Mouse (Mus musculus) heart, embryonic 14.5 days (tissue): ENCODE results near the gene Trappc10. TPM values are rescaled to one million over a fixed set of nuclear protein-coding genes. Genes with fewer than 3 reads are reported as not detected.

ENCODE experiments used
- ATAC-seq: fragments of 200-750 bp; cut with Nextera tagmentation; 2 replicates; pipeline ENCODE4 v1.8.0; 2017; ENCODE audit warnings: low read depth, moderate TSS enrichment; ENCODE audit not compliant: insufficient number of reproducible peaks, insufficient read depth, low FRiP score
- H3K27ac ChIP-seq, 2 experiments: fragments of 200-500 bp in 1 of 2; fragments of 300-500 bp in 1 of 2; sonication (generic) in 1 of 2; replicated peaks in 1 of 2; 2 replicates each; pipeline ENCODE4 v1.5.1; 2012 to 2014; ENCODE audit warnings: low read depth in 2 of 2, low read length in 2 of 2, control low read depth in 1 of 2, mild to moderate bottlenecking in 1 of 2, mixed read lengths in 1 of 2; ENCODE audit not compliant: control insufficient read depth in 1 of 2, insufficient read depth in 1 of 2
- H3K27me3 ChIP-seq: fragments of 300-500 bp; sonication (generic); 2 replicates; pipeline ENCODE4 v1.6.1; 2014; ENCODE audit warnings: mild to moderate bottlenecking, low read length, control low read depth; ENCODE audit not compliant: control insufficient read depth, insufficient read depth
- H3K36me3 ChIP-seq: fragments of 300-500 bp; sonication (generic); 2 replicates; pipeline ENCODE4 v1.6.1; 2014; ENCODE audit warnings: mild to moderate bottlenecking, control low read depth, low read length, mixed read lengths; ENCODE audit not compliant: control insufficient read depth, insufficient read depth
- H3K4me1 ChIP-seq, 2 experiments: fragments of 200-500 bp in 1 of 2; fragments of 300-500 bp in 1 of 2; sonication (generic) in 1 of 2; 2 replicates each; pipeline ENCODE4 v1.6.1; 2012 to 2014; ENCODE audit warnings: low read length in 2 of 2, control low read depth in 1 of 2, mixed read lengths in 1 of 2; ENCODE audit not compliant: control insufficient read depth in 2 of 2, insufficient read depth in 2 of 2
- H3K4me2 ChIP-seq: fragments of 300-500 bp; sonication (generic); 2 replicates; pipeline ENCODE4 v1.6.1; 2014; ENCODE audit warnings: mild to moderate bottlenecking, low read length
- H3K4me3 ChIP-seq, 2 experiments: fragments of 200-500 bp in 1 of 2; fragments of 300-500 bp in 1 of 2; sonication (generic) in 1 of 2; 2 replicates each; pipeline ENCODE4 v1.5.1; 2012 to 2014; ENCODE audit warnings: low read length in 2 of 2, mild to moderate bottlenecking in 2 of 2, control low read depth in 1 of 2, low read depth in 1 of 2, moderate library complexity in 1 of 2; ENCODE audit not compliant: control insufficient read depth in 1 of 2, insufficient read depth in 1 of 2
- H3K9ac ChIP-seq: fragments of 300-500 bp; sonication (generic); 2 replicates; pipeline ENCODE4 v1.6.1; 2014; ENCODE audit warnings: mild to moderate bottlenecking, low read length
- H3K9me3 ChIP-seq: fragments of 300-500 bp; sonication (generic); 2 replicates; pipeline ENCODE4 v1.6.1; 2016; ENCODE audit warnings: low read length, control low read depth; ENCODE audit not compliant: control insufficient read depth
- WGBS: fragments of 180-500 bp; shearing (Covaris S2); extraction: QIAGEN DNeasy Blood & Tissue Kit; methylation state at CpG from one replicate; pipeline ENCODE4 v1.1.7; 2014; 5-methylcytosine and 5-hydroxymethylcytosine counted together
- polyA plus RNA-seq: library from polyadenylated mRNA; unstranded; fragments of >200 nt; fragmentation: Nextera tagmentation; extraction: Ambion mirVana; gene quantifications from 2 replicates; pipeline ENCODE4 v1.2.1, GENCODE M21; 2014

Gene Trappc10
- polyA plus RNA-seq, 1 experiment from 2014 or later: 19.0 TPM

DNA sequence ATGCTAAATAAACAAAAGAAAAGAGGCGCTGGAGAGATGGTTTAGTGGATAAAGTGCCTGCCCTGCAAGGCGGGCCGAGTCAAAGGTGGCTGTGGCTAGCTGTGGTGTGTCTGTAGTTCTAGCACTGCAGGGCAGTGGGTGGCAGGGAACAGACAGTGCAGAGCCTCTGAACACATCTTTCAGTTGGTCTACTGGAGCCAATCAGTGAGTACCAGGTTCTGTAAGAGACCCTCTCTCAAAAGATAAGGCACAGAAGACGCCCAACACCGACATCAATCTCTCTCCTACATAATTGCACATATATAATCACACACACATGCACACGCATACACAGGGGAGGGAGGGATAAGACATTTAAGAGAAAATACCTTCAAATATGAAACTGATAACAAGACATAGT, 6.6 kb downstream of the Trappc10 start:
- no peak overlapping the region for H3K4me2 ChIP-seq
- no peaks in the 10 kb centered on the region for H3K9me3 ChIP-seq
- H3K27ac ChIP-seq: no peak overlapping the region
- ATAC-seq: no peak
- H3K9ac ChIP-seq: no peak overlapping the region
- H3K36me3 ChIP-seq: 0 out of 2 replicates have a peak, but pooled peaks cover 5% of the 10 kb centered on the region
- no peaks in the 10 kb centered on the region for H3K4me1 ChIP-seq
- no peaks in the 10 kb centered on the region for H3K27me3 ChIP-seq
- no peak overlapping the region for H3K4me3 ChIP-seq
- 87% methylated on average over 6 of the region's 6 CpGs for WGBS

DNA sequence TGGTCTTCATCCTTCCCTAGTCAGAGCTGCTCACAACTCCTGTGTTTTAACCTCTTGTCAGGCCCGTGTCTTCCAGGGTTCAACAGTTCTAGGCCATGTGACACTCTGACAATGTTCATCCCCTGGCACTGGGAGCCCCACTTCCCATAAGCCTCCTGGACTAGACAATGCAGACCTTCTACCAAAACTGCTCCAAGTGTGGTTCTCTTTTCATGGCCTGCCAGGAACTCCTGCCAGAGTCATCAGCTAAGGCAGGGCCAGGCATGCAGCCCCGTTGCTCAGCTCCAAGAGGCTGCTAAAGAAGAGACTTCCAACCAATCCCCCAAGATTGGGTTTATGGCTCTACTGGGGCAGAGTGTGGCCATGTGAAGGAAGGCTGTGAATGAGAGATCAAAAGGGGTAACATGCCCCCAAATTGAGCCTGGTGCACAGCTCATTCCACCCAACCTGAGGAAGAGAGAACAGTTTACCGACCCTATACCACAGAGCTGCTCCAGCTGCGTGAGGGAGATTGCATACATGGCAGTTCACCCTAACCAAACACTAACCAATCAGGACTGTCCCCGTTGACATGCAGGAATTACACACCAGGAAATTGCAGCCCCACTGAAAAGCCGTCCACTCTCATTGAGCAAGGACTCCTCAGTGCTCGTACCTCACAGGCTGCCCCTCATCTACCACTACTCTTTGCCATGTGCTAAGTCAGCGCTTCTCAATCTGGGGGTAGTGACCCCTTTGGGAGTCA, 7.4 kb downstream of the Trappc10 start:
- H3K27me3 ChIP-seq: no peaks in the 10 kb centered on the region
- H3K4me3 ChIP-seq: no peak overlapping the region
- WGBS: 80% methylated on average over 8 of the region's 8 CpGs
- no peak overlapping the region for H3K27ac ChIP-seq
- H3K4me2 ChIP-seq: no peak overlapping the region
- H3K36me3 ChIP-seq: 0 out of 2 replicates have a peak, but pooled peaks cover 5% of the 10 kb centered on the region
- H3K4me1 ChIP-seq: no peaks in the 10 kb centered on the region
- H3K9me3 ChIP-seq: no peaks in the 10 kb centered on the region
- no peak for ATAC-seq
- H3K9ac ChIP-seq: no peak overlapping the region

- 75% methylated on average over 6 of the region's 6 CpGs for WGBS
- Histone ChIP-seq H3K27ac (no peak overlapping the region), H3K36me3 (peaks cover 23% of the 10 kb centered on the region), H3K4me3 (no peak overlapping the region), H3K4me2 (no peak overlapping the region), H3K27me3 (no peaks in the 10 kb centered on the region), H3K4me1 (no peaks in the 10 kb centered on the region), H3K9ac (no peak overlapping the region), H3K9me3 (no peaks in the 10 kb centered on the region)
- no peak for ATAC-seq
These were observed 10.7 kb downstream of the Trappc10 start for GRCm38 (mm10) chr10:78233756-78234155.

GRCm38 (mm10) chr10:78233161-78233560, 11.3 kb downstream of the Trappc10 start:
- Histone ChIP-seq H3K9me3 (no peaks in the 10 kb centered on the region), H3K4me1 (no peaks in the 10 kb centered on the region), H3K9ac (no peak overlapping the region), H3K4me3 (no peak overlapping the region), H3K27me3 (no peaks in the 10 kb centered on the region), H3K4me2 (no peak overlapping the region), H3K27ac (no peak overlapping the region), H3K36me3 (peaks cover 25% of the 10 kb centered on the region)
- ATAC-seq: no peak
- 90% methylated on average over 5 of the region's 5 CpGs for WGBS

GRCm38 (mm10) chr10:78232301-78232980, 12.0 kb downstream of the Trappc10 start:
- no peak overlapping the region for H3K27ac ChIP-seq
- no peaks in the 10 kb centered on the region for H3K4me1 ChIP-seq
- H3K4me2 ChIP-seq: no peak overlapping the region
- no peak overlapping the region for H3K4me3 ChIP-seq
- H3K9ac ChIP-seq: no peak overlapping the region
- ATAC-seq: no peak
- H3K36me3 ChIP-seq: peaks cover 31% of the 10 kb centered on the region
- no peaks in the 10 kb centered on the region for H3K9me3 ChIP-seq
- H3K27me3 ChIP-seq: no peaks in the 10 kb centered on the region
- whole genome bisulfite sequencing: 82% methylated on average over 4 of the region's 4 CpGs

DNA sequence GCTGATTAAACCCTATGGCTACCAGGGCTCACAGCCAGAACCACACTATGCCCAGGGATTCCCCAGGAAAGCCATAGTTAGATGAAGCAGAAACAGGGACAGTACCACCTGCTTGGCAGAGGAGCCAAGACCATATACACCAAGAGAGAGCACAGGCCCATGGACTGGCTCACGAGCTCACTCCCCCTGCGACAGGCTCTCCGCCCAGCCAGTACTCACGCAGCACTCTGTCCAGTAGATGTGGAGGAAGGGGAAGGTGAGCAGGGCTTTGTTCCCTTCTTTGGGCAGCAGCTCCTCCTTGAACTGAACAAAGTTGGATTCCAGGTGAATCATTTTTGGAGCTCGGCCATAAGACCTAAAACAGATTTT, 15.9 kb downstream of the Trappc10 start:
- Histone ChIP-seq H3K36me3 (peaks cover 48% of the 10 kb centered on the region), H3K4me3 (no peak overlapping the region), H3K9ac (no peak overlapping the region), H3K9me3 (no peaks in the 10 kb centered on the region), H3K27ac (no peak overlapping the region), H3K4me2 (no peak overlapping the region), H3K4me1 (no peaks in the 10 kb centered on the region), H3K27me3 (no peaks in the 10 kb centered on the region)
- 85% methylated on average over 5 of the region's 5 CpGs for WGBS
- ATAC-seq: no peak

DNA sequence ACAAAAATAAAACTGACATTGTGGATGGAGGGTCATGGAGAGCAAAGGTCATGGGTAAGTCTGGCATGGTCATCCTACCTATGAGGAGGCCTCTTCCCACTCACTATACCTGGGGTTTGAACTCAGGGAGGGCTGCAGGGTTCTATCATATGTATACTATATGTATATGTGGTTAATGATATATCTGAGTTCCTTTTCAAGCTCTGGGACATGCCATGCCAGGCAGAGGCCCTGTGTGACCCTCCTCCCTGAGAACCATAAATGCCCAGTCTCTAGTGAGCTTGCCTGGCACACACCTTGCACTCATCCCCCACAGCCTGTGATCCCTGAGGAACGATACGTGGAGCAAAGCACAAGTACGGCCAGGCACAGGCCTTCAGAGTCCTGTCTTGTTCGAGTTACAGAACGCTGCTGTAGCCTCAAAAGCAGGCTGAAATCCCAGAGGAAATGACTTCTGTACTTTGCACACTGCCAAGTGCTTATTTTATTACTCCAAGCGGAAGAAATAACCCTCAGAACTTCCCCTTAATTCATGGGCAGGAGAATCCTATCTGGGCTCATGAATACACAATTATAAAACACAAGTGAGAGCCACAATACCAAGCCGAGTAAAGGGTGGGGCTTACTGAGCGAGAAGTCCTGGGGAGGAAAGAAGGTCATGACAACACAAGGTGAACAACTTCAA, 16.4 kb downstream of the Trappc10 start:
- Histone ChIP-seq H3K9me3 (no peaks in the 10 kb centered on the region), H3K4me2 (no peak overlapping the region), H3K27me3 (no peaks in the 10 kb centered on the region), H3K4me1 (peaks cover 0 to 1% of the 10 kb centered on the region in 2 experiments; a peak in 2 of 4 replicates), H3K9ac (no peak overlapping the region), H3K4me3 (no peak overlapping the region), H3K36me3 (peaks cover 48% of the 10 kb centered on the region), H3K27ac (no peak overlapping the region)
- no peak for ATAC-seq
- 80% methylated on average over 8 of the region's 8 CpGs for WGBS
